Mouse (Mus musculus) thymus, postnatal 25 days (tissue): ENCODE measurements around the gene Myb.
A peak's percentile ranks its signal among the peaks of the same experiment; 100 is the strongest.

Source experiments
- DNase-seq: peaks from one replicate; pipeline ENCODE4 v3.0.0; 2022

The Myb gene

DNA sequence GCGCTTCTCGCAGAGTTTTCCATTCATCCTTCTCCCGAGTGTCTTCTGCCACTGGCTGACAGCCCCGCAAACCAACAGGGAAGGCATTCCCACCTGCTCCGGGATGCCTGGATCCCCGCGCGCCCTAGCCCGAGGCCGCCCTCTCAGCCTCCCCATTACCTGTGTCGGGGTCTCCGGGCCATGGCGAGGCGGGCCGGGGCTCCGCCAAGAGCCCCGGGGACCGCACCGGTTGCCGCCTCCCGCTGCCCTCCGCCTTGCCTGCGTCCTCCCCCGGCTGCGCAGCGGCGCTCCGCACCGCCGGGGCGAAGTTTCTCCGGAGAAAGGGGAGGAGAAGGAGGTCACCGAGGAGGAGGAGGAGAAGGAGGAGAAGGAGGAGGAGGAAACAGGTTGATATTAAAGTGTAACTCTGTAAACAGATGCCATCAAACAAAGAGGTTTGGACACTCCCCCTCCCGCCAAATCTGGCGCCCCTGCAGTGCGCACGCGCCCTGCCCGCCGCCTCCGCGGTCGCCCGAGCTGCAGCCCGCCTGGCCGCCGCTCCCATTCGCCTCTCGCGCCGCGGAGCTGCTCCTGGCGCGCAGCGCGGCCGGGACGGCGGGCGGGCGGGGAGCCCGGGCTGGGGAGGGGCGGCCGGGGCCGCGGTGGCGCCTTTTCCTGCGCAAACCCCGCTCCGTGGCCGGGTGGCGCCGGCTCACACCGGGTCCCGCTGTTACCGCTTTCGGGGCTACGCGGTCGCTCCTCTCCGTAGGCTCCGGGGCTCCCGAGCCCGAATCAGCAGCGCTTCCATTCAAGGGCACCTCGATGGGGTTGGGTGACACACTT, at the start of gene Myb:
Gene Myb (minus strand): TSS at position 448 of the 822 bp plus-strand sequence.
- DNase-seq, result peak; percentile 91

DNA sequence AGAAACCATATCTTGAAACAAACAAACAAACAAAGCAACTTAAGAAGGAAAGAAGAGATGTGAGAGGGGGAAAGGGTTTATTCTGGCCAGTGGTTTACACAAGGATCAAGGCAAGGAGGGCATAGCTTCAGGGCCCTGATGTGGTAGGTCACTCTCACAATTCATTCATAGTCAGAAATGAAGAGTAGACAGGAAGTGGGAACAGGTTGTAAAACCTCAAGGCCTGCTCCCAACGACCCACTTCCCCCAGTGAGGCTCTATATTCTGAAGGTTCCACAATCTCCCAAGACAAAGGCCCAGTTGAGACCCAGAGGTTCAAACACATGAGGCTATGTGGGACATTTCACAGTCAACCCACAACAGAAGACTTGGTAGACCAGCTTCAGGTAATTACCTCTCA, 46.6 kb upstream of the Myb start:
- no peak for DNase-seq

GRCm38 (mm10) chr10:21206232-21206631, 45.4 kb upstream of the Myb start:
- DNase-seq, result no peak

DNA sequence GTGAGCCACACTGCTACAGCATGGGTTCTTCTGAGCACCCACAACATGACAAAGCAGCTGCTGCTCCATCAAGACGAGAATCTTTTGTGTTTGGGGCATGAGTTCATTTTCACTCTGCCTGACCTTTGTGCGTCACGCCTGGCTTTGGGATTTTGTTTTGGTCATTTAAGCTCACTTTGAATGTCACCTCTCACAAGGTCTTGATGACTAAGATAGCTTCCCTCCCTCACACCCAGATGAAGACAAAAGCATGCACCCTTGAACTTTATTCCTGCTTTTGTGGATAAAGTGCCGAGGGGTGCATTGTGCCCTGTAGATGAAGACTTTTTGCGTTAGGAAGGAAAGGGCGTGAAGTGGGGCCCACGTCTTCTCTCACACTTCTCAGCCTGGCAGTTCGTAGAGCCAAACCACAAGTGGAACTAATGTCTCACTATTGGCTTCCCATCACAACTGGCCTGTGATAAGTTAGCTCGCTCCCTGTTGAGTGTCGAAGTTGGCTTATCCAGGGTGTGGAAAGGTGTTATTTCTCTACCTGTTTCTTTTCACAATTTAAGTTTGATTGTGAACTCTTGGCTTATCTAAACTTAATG, 43.8 kb upstream of the Myb start:
- no peak for DNase-seq

DNA sequence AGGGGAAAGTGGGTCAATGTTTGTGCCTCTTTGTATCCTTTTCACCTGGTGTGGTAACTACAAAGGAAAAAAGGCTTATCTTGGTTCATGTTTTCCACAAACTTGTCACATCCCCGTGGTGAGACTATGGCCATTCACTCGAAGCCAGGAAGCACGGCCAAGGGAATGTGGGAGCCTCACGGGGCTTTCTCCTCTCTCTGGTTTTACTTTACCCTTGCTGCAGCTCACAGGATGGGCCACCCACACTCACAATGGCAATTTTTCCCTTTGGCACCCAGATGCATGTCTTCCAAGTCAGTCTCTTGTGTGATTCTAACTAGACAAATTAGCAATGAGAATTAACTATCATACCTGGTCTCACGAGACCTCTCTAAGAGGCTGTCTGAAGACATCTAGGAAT, 43.1 kb upstream of the Myb start:
- no peak for DNase-seq

GRCm38 (mm10) chr10:21203461-21203860, 42.7 kb upstream of the Myb start:
- DNase-seq, result no peak

- DNase-seq, result no peak
Observed at GRCm38 (mm10) chr10:21200761-21201160, 40.0 kb upstream of the Myb start.

DNA sequence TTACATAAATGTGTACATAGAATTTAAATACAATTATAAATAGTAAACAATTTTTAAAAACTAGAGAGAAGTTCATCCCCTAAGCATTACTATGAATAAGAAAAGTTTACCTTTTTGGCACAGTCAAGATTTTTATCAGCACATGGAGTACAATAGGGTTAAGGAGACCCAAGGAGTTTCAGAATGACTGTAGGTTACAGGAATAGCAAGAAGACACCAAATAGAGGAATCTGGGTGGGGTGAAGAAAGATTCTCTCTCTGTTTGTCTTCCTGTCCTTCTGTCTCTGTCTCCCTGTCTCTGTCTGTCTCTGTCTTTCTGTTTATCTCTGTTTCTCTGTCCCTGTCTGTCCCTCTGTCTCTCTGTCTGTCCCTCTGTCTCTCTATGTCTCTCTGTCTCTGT, 39.5 kb upstream of the Myb start:
- no peak for DNase-seq

DNA sequence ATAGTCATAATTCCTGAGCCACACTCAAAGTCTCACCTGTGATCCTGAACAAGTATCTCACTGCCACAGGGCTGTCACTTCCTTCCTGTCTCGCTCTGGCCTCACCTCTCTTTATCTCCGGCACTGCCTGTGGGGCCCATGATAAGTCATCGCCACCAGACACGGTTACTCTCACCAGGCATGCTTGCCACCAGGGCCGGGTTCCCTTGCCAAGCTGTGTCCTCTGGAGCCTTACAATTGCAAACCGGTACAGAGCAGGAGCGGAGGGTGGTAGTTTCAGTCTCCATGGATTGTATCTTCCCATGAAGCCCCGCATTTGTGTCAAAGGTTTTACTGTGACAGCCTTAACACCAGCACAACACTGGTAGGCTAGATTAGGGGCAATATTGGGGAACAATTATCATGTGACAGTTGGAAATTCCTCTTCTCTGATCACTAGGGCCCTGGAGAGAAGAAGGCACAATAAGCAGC, 35.9 kb upstream of the Myb start:
- peak; percentile 72 for DNase-seq

DNA sequence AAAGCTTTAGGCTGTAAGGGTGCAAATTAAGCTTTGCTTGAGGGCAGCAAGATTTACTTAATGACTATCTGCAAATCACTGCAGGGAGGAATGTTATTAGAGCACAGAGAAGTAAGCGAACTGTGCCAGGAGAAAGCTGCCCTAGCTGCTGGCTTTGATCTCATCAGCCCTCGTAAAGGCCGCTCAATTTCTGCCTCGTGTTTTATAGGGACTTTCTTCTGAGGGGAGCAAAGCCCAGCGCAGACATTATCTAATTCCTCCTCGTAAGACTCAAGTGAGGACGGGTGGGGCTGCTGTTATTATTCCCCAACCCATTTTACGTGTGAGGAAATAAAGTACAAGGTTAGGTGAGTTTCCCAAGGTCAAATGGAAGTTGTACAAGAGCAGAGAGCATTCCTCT, 34.8 kb upstream of the Myb start:
- no peak for DNase-seq

DNA sequence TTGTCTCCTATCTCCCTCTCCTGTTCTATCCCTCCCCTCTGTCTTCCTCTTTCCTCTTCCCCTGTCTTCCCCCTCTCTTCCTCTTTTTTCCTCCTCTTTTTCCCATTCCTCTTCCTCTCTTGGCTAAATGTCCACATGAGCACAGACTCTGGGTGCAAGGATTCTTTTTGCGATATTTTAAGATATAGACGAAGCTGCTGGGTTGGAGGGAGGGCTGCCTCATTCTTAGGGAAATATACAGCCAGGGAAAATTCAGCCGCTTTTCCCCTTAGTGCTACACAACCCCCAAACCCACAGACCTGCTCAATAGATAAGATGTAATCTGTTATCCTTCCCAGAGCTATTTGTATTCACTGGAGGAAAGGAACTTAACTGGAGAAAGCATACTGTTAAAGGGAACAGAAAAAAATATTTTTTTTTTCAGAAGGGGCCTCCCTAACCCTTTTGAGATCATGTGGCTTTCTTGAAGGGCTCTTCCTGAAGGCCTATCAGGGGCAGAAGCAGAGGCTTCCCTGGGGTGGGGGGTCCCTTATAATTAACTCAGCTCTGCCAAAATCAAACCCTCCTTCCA, 33.2 kb upstream of the Myb start:
- DNase-seq, result no peak

- peak; percentile 42 for DNase-seq
Observed at GRCm38 (mm10) chr10:21193088-21193934, 32.5 kb upstream of the Myb start.

GRCm38 (mm10) chr10:21192436-21192835, 31.7 kb upstream of the Myb start:
- DNase-seq, result no peak

GRCm38 (mm10) chr10:21189756-21190397, 29.1 kb upstream of the Myb start:
- DNase-seq, result no peak

DNA sequence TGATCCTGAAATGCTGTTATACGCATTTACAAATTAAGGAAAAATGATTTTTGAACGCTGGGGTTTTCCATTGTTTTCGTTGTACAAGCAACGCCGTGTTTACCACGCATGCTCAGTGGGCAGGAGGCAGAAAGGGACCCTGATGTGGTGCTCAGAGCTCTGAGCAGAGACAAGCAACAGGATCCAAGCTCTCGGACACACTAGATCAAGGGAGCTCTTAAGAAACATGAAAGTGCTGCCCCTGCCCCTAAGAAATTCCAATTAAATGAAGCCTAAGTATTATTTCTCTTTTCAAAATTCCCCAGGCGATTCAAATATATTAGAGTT, 28.5 kb upstream of the Myb start:
- DNase-seq, result no peak

DNA sequence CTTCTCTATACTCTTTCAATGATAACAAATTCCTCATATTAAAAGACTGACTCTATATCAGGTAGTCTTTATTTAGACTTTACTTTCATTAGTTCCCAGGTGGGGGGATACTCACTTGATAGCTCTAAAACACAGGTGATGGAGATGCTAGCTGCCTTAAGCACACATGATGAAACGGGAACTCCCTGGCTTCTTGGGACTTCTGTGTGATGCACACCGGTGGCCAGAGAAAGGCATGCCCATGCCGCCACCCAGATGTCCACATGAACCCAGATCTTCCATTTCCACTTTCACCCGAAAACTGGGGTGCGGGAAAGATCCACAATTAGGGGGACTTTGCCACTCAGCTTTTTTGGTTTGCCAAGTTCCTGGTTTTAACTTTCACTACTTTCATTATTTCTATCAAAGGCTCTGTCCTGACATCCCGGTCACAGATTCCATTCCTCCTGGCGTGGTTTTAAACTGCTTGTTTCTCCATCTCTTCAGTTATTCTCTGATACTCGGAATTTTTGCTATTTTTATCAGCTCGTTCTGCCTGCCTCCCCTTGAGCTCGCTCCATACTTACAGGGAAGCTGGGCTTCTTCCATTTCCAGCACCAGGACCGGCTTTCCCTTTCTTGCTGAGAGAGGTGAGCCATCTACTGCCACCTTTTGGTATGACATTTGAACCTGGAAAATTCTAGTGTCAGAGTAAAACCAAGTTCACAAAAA, 27.9 kb upstream of the Myb start:
- peak; percentile 73 for DNase-seq

GRCm38 (mm10) chr10:21187847-21188246, 27.1 kb upstream of the Myb start:
- DNase-seq, result peak; percentile 43

DNA sequence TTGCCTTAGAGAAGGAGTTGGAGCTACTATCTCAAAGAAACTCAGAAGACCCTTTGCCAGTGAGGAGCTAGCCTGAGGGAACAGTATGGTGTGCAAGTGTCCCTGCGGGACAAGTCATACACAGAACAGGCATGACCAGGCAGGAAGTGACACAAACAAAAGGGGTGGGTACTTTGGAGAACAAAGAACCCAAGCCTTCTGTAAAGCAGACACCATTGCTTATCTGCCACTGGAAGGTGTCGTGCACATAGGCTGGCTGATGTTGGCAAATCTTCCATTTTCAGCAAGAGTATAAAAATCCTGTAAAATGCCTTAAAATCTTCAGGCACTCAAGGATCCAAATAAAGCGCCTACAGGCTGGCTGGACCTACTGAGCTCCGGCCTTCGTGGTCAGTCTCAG, 25.9 kb upstream of the Myb start:
- peak; percentile 77 for DNase-seq

- DNase-seq, result no peak
Observed at GRCm38 (mm10) chr10:21178711-21179110, 17.9 kb upstream of the Myb start.

DNA sequence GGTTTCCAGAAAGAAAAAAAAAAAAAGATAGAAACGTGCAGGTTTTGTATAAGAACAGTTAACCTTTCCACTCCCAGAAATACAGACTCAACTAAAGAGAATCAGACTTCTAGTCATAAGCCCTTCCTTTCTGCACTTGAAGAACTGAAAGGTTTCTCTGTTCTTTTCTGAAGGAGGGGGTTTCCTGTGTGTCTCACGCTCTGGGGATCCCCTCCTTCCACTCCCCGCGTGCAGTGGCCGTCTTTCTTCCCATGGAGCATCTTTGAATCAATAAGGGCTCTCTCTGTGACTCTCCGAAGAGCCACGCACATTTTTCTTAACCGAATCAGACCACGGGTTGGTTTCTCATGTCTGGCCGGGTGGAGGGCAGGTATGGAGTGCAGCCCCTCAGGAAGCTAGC, 17.5 kb upstream of the Myb start:
- DNase-seq, result no peak

- no peak for DNase-seq
Observed at GRCm38 (mm10) chr10:21172650-21173200, 11.9 kb upstream of the Myb start.

DNA sequence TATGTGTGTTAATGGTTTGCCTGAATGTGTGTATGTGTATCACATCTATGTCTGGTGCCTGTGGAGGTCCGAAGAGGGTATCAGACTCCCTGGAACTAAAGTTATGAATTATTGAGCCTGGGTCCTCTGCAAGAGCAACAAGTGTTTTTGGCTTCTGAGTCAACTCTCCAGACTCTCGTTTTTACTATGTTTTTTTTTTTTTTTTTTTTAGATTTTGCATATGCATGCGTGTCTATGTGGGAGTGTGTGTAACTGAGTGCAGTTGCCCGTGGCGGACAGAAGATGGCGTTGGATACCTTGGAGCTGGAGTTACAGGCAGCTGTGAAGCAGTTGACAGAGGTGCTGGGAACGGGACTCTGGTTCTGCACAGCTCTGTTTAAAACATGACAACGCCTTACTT, 7.7 kb upstream of the Myb start:
- no peak for DNase-seq
